Mouse (Mus musculus) kidney, postnatal 25 days (tissue): Measurements from ENCODE around the gene Rcan3.

Source experiments
- DNase-seq, 2 experiments: peaks; one replicate each; pipeline ENCODE4 v3.0.0; 2021; ENCODE audit warnings: mixed read lengths in 2 of 2

Rcan3 gene

DNA sequence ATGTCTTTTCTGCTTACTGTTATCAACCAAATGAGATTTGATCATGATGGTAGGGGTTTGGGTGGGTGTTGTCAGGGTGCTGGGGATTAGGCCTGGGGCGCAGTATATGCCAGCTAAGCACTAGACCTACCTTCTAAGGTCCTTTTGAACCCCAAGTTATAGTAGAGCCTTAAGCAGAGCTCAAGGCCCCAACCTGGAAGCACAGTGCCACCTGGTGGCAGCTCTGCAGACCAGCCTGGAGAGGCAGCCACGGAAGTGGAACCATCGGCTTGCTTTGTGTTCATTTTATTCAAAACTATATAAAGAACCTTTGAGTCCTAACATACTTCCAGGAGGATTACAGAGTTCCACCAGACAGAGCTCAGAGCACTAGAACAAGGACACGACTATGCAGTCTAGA, 22.0 kb downstream of the Rcan3 start:
- peak; percentile 62 to 64 for DNase-seq

- DNase-seq = peak; percentile 61 to 73
These were observed 27.5 kb downstream of the Rcan3 start for GRCm38 (mm10) chr4:135406180-135406579.

DNA sequence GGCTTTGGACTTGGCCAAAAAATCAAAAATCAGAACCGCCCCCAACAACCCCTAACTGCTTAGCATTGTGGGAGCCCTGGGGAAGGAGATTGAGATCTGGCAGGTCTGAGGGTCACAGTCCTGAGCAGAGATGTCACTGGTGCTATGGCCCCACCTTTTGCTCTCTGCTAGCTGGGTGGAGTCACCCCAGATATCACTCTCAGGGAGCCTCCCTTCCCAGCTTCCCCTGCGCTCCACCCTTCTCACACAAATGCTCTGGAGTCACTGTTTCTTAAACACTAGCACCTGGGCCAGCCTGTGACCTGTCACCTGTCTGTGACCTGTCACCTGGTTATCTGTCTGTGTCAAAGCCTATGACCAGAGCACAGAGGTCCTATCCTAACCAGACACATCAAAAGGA, 28.7 kb downstream of the Rcan3 start:
- no peak for DNase-seq

DNA sequence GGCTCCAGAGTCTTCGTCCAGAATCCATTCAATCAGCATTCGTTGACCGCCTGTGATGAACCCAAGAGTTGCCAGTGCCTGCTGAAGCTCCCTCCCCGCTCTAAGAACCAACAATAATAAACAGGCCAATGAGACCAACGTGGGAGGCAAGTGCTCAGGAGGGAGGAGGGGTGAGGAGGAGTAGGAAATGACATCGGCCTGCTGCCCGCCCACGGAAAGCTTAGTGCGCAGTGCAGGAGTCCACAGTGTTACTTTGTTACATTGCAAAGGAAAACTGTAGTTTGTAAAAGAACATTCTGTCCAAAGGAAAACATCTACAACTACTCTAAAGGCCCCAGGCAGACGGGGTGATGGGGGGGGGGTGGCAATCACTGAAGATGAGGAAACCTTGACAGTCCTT, 29.6 kb downstream of the Rcan3 start:
- no peak for DNase-seq

- no peak for DNase-seq
These were observed 31.8 kb downstream of the Rcan3 start for GRCm38 (mm10) chr4:135401881-135402280.

DNA sequence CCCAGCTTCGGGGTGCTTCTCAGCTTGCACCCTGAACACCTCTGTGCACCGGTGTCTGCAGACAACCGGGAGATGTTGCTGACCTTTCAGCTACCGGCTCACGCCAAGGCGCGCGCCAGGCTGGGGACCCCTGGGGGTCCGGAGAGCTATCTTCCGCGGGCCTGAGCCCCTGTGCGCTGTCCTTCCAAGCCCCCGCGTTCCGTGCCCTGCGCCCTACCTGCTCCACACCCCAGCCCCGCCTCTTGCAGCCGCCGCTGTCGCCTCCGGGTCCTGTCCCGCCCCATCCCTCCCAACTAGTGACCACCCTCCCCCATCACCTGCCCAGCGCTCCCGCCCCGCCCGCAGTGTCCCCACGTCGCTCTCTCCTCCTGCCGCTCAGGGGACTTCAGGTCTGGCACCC, 35.7 kb downstream of the Rcan3 start, which contains the start of gene Ncmap:
Gene Ncmap (minus strand): TSS at position 237 of the 400 bp plus-strand sequence.
- DNase-seq = no peak

DNA sequence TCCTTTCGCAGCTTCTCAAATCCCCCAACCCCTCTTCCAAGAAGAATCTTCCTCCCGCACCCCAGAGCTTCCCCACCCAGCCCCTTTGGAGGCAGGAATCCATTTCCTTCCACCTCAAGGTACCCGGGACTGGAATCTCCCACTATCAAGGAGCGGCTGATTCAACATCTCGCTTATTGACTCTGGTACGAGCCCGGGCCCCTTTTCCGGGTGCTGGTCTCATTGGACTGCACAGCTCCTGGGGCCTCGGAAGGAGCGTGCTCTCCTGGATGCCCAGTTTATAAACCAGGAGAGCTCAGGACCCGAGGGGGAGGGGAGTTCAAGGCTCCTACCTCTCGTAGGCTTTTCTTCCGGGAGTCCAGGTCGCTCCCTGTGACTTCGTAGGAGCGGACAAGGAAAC, 36.1 kb downstream of the Rcan3 start:
- no peak for DNase-seq

DNA sequence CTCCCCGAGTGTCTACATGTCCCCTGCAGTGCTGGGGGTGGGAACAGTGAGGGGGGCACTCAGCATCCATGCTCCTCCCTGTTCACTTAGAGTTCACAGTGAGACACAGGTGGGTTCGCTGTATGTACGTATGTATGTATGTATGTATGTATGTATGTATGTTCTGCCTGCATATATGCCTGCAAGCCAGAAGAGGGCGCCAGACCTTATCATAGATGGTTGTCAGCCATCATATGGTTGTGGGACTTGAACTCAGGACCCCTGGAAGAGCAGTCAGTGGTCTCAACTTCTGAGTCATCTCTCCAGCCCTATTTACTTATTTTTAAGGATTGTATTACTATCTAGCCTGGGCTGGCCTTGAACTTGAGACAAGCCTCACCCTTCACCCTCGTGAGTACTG, 37.4 kb downstream of the Rcan3 start:
- DNase-seq = no peak

DNA sequence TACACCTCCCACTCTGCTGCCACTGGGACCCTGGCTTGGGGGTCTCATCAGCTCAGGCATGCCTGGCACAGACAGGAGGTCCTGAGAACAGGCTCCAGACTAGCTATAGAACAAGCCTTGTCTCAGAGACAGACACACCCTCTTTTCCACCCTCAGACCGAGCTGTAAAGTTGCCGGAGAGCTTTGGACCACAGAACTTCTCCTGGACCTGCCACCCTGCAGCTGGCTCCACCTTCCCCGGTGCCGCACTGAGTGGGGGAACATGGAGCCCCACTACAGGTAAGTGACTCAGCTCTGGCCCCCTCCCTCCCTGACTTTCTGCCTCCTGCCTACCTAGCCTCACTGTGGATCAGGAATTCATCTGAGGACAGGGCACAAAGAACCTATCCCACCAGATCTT, 38.3 kb downstream of the Rcan3 start:
- DNase-seq = no peak

- DNase-seq = no peak
These were observed 39.0 kb downstream of the Rcan3 start for GRCm38 (mm10) chr4:135394666-135395065.

GRCm38 (mm10) chr4:135393381-135393780, 40.3 kb downstream of the Rcan3 start:
- no peak for DNase-seq

- no peak for DNase-seq
These were observed 40.9 kb downstream of the Rcan3 start for GRCm38 (mm10) chr4:135392801-135393200.

DNA sequence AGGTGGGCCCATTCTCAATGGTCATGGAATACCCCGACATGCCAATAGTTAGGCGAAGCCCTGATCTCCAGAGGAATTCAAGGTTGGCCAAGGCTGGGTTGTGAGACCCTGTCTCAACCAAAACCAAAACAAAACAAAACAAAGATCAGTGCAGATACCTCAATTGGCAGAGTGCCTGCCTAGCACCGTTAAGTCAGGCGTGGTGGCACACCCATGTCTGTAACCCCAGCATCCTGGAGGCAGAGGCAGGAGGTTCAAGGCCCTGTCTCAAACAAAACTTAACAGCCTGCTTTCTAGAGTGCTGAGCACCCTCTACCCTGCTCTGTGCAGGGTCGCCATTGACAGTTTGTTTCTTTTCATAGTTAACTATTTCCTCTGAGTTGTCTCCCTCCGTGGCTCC, 42.6 kb downstream of the Rcan3 start:
- DNase-seq = no peak

GRCm38 (mm10) chr4:135385614-135386013, 48.0 kb downstream of the Rcan3 start:
- DNase-seq = peak; percentile 57 to 72

GRCm38 (mm10) chr4:135382316-135382715, 51.3 kb downstream of the Rcan3 start:
- DNase-seq = peak; percentile 73 to 81

- no peak for DNase-seq
These were observed 52.3 kb downstream of the Rcan3 start for GRCm38 (mm10) chr4:135381355-135381754.

- DNase-seq = no peak
These were observed 56.4 kb downstream of the Rcan3 start for GRCm38 (mm10) chr4:135377241-135377640.

GRCm38 (mm10) chr4:135375444-135375843, 58.2 kb downstream of the Rcan3 start:
- DNase-seq = no peak

DNA sequence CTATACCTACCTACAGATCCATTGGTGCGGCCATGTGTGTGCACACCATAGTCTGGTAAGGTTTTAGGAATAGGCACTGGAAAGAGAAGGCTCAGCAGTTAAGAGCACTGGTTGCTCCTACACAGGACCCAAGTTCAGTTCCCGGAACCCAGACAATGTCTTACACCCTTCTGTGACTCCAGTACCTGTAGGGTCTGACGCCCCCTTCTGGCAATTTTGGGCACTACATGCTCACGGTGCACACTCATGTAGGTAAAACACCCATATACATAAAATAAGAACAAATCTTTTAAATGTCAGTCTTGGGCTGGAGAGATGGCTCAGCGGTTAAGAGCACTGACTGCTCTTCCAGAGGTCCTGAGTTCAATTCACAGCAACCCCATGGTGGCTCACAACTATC, 60.4 kb downstream of the Rcan3 start:
- DNase-seq = no peak

- peak in 1 of 2 experiments; percentile 51 for DNase-seq
These were observed 63.3 kb downstream of the Rcan3 start for GRCm38 (mm10) chr4:135370372-135370771.

DNA sequence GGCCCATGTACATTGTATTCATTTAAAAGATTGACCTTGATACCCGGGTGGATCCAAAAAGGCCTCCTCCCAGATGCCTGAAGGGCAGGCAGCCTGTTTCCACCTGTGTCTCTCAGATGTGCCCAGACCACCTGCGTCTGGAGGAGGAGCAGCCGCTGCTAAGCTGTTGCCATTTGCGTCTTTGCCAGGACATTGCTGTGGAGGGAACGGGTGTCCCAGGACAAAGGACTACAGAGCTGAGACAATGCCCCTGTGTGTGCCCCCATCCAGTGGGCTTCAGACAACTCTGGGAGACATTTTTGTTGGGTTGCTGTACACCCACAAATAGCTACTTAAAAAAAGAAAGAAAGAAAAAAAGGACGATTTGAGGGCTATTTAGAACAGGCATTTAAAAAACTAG, 70.8 kb downstream of the Rcan3 start:
- DNase-seq = no peak
